Mouse (Mus musculus): ENCODE results near the gene Naglu.

DNA sequence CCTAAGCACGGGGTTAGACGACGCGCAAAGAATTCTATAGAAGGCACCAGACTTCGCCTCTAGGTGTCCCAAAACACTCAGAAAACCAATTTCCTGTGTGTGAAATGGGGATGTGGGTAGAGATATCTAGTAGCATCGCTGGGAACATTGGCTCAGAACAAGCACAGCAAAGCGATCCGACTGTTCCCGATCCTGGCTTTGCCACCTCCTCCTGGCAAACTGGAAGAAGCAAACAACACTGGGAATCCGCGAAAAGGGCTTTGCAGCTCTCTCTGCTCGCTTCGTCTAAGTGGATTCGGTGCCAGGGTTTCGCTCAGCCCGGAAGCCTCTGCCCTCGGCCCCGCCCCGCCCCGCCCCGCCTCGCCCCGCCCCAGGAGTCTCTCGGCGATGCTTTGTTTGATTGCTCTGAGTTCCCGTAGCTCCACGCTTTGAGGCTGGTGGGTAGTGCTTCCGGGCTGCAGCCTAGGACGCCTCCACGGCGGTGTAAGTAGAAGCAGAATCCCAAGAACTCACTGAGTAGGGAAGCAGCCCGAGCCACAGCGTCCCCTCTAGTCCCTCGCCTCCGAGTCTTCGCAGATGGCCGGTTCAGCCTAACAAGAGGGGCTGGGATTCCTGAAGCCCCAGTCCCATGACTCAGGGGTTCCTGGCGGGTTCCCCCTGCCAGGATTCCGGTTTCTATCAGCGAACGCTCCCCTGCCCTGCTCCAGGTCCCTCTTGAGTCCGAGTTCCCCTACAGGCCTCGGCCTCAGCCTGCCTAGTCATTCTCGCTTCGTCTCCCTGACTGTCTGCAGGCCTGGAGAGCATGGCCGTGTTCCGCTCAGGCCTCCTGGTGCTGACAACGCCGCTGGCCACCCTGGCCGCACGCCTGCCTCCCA, 12.6 kb downstream of the Naglu start, which contains the start of gene Coasy:
- TF ChIP-seq GATA1 (IDR thresholded peaks at IDR 0.05; ENCODE audit: borderline replicate concordance, low read length) (no peak), FLI1 (IDR thresholded peaks at IDR 0.05; ENCODE audit: low read length) (no peak)
